23 mouse cellular contexts compared by ENCODE assay signal in the genomic region with DNA sequence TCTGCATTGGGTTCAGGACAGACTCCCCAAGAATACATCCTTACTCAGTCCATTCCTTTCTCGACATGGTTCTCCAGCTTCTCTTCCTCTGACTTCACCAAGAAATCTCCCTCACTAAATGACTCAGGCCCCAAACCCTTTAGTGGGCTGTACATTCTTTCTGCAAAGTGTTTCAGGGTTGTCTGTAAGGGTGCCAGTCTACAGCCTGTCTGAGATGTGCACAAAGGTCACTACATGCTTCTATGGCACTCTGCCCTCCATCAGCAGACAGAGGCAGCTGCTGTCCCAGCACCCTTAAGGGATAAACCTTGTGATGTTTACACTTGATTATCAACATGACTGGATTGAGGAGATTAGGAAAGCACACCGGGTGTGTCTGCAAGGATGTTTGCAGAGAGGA. TPM values are rescaled to one million over a fixed set of nuclear protein-coding genes. Genes with fewer than 3 reads are reported as not detected.
A peak's percentile ranks its signal among the peaks of the same experiment; 100 is the strongest.
DNase-seq lines count a peak whose midpoint lies in the region; ATAC-seq and TF ChIP-seq lines count a peak whose summit lies in the region.
"Had no signal": no experiment of that assay in that cellular context is flagged by ENCODE, and none has a peak within 500 bp of the region (broad histone marks: within the 10 kb centered on the region; RNA-seq: fewer than 3 reads in every experiment).

No protein-coding gene starts in this region.

- in situ Hi-C loops in Patski (cut with MboI; ENCODE audit: low pct_unique_long_range_greater_than_20kb) = loop anchor here (5.0 to 25.0 kb wide), 3 partner anchors 91 to 659 kb away; no protein-coding TSS in a partner anchor

- no peak overlapping the region for H3K4me2 ChIP-seq in intestine, embryonic 16.5 days (ENCODE audit: low read depth, low read length)
- no peak overlapping the region for H3K4me2 ChIP-seq in intestine, postnatal 0 days (replicated peaks; ENCODE audit: low read depth)
- H3K4me2 ChIP-seq: embryonic facial prominence, embryonic 13.5 days; heart, embryonic 13.5 days; hindbrain, embryonic 12.5 days had no signal

- WGBS in intestine, embryonic 16.5 days = 23% methylated on average over 2 of the region's 2 CpGs
- 23% methylated on average over 2 of the region's 2 CpGs for WGBS in intestine, postnatal 0 days

- H3K9ac ChIP-seq in intestine, embryonic 16.5 days (ENCODE audit: low read depth, low read length) = no peak overlapping the region
- H3K9ac ChIP-seq in intestine, postnatal 0 days (ENCODE audit: low read depth, low read length) = no peak overlapping the region
- H3K9ac ChIP-seq: embryonic facial prominence, embryonic 13.5 days; heart, embryonic 13.5 days; hindbrain, embryonic 12.5 days had no signal

- CTCF ChIA-PET in Patski (lab: Charles Lee) = interaction anchor here (1.1 to 3.5 kb wide), 3 partner anchors 22 to 177 kb away, joined by 3 to 17 read pairs (median 6); partner anchors contain the start of genes Cwc15 and Kdm4d

- H3K9me3 ChIP-seq in intestine, embryonic 16.5 days (ENCODE audit: control insufficient read depth, low read length) = no peaks in the 10 kb centered on the region
- H3K9me3 ChIP-seq in intestine, postnatal 0 days (ENCODE audit: control insufficient read depth) = no peaks in the 10 kb centered on the region
- H3K9me3 ChIP-seq: embryonic facial prominence, embryonic 13.5 days; forebrain, embryonic 10.5 days; G1E; heart, embryonic 13.5 days; hindbrain, embryonic 12.5 days had no signal

- intact Hi-C loops in left cerebral cortex, postnatal 36 days (cut with DNase I) = loop anchor here (5.0 kb wide), 1 partner anchor 246 kb away; no protein-coding TSS in a partner anchor

- no peak overlapping the region for H3K4me3 ChIP-seq in intestine, embryonic 16.5 days (ENCODE audit: low read length)
- H3K4me3 ChIP-seq in intestine, postnatal 0 days (ENCODE audit: low read depth, low read length) = no peak overlapping the region
- H3K4me3 ChIP-seq in C2C12 (ENCODE audit: insufficient read depth, poor library complexity, severe bottlenecking) = no peak overlapping the region
- H3K4me3 ChIP-seq: embryonic facial prominence, embryonic 13.5 days; forebrain, embryonic 10.5 days; heart, embryonic 13.5 days; hindbrain, embryonic 12.5 days had no signal

- H3K4me1 ChIP-seq in intestine, embryonic 16.5 days (ENCODE audit: control insufficient read depth, insufficient read depth, low read length) = peaks cover 15% of the 10 kb centered on the region
- no peaks in the 10 kb centered on the region for H3K4me1 ChIP-seq in intestine, postnatal 0 days (replicated peaks; ENCODE audit: control insufficient read depth, insufficient read depth, low read length)
- H3K4me1 ChIP-seq: forebrain, embryonic 10.5 days; hindbrain, embryonic 12.5 days had no signal

- ATAC-seq in intestine, embryonic 16.5 days = peak; percentile 36; the same call in 1 of the 2 replicates
- ATAC-seq in intestine, postnatal 0 days = no peak
- ATAC-seq in Patski = peak; percentile 66
- ATAC-seq: CD4-positive, CD25-positive, alpha-beta regulatory T cell, adult 4 months; forebrain, embryonic 16.5 days; hindbrain, embryonic 16.5 days; inflammation-experienced regulatory T-cells, adult 6 months had no signal

- POLR2A ChIA-PET in Patski (lab: Charles Lee) = no interaction called here

- H3K79me2 ChIP-seq in C2C12 (ENCODE audit: control insufficient read depth, insufficient read depth) = no peaks in the 10 kb centered on the region

- H3ac ChIP-seq in C2C12 (ENCODE audit: control insufficient read depth, insufficient read length, low read depth) = no peak overlapping the region

- no peaks in the 10 kb centered on the region for H3K36me3 ChIP-seq in intestine, embryonic 16.5 days (ENCODE audit: control insufficient read depth, insufficient read depth, low read length)
- no peaks in the 10 kb centered on the region for H3K36me3 ChIP-seq in intestine, postnatal 0 days (ENCODE audit: control insufficient read depth, insufficient read depth)
- no peaks in the 10 kb centered on the region for H3K36me3 ChIP-seq in C2C12 (ENCODE audit: control insufficient read depth, insufficient read depth)
- H3K36me3 ChIP-seq: embryonic facial prominence, embryonic 13.5 days; forebrain, embryonic 10.5 days; G1E; heart, embryonic 13.5 days; hindbrain, embryonic 12.5 days had no signal

- no peaks in the 10 kb centered on the region for H3K79me3 ChIP-seq in C2C12 (ENCODE audit: low read depth)

- peak; percentile 47 for DNase-seq in Patski (ENCODE audit: low read depth, low spot score)
- DNase-seq in yolk sac, embryonic 10.5 days (ENCODE audit: low spot score) = peak; percentile 12
- no peak for DNase-seq in embryo, embryonic 10.5 days (ENCODE audit: low spot score)
- no peak for DNase-seq in left cerebral cortex, postnatal 36 days (ENCODE audit: low spot score in 2 of 2)
- DNase-seq: adrenal gland, adult 8-10 months; adrenal gland, postnatal 36 days; cerebellum, adult 2 months; cerebellum, postnatal 10 days; gastrocnemius, postnatal 25 days; heart, postnatal 4 days; kidney, adult 18-20 months had no signal

- no peaks in the 10 kb centered on the region for H3K27me3 ChIP-seq in intestine, embryonic 16.5 days (replicated peaks; ENCODE audit: control insufficient read depth, insufficient read depth, low read length)
- H3K27me3 ChIP-seq in intestine, postnatal 0 days (replicated peaks; ENCODE audit: control insufficient read depth, insufficient read depth, low read length) = no peaks in the 10 kb centered on the region
- no peaks in the 10 kb centered on the region for H3K27me3 ChIP-seq in C2C12 (ENCODE audit: control insufficient read depth, insufficient read depth, insufficient read length)
- no peaks in the 10 kb centered on the region for H3K27me3 ChIP-seq in Patski
- H3K27me3 ChIP-seq: embryonic facial prominence, embryonic 13.5 days; heart, embryonic 13.5 days; hindbrain, embryonic 12.5 days had no signal

- no peak for TF ChIP-seq CTCF in intestine, postnatal 0 days (IDR thresholded peaks at IDR 0.05; ENCODE audit: low read depth)
- TF ChIP-seq CTCF in C2C12 (IDR thresholded peaks at IDR 0.05; ENCODE audit: control insufficient read depth, insufficient read depth, insufficient read length) = no peak
- no peak for TF ChIP-seq CTCF in Patski (IDR thresholded peaks at IDR 0.05)

- no peak overlapping the region for H3K27ac ChIP-seq in intestine, embryonic 16.5 days (ENCODE audit: low read length)
- H3K27ac ChIP-seq in intestine, postnatal 0 days (ENCODE audit: low read depth, low read length) = no peak overlapping the region
- H3K27ac ChIP-seq: embryonic facial prominence, embryonic 13.5 days; forebrain, embryonic 10.5 days; heart, embryonic 13.5 days; hindbrain, embryonic 12.5 days had no signal

TF ChIP-seq in C2C12, 6 proteins besides CTCF, POLR2A, EP300 and RAD21:
- no peak for TF ChIP-seq FOSL1 (IDR thresholded peaks at IDR 0.05; ENCODE audit: insufficient read depth, low read length, poor library complexity, severe bottlenecking)
- TF ChIP-seq MYOD1 (IDR thresholded peaks at IDR 0.05; ENCODE audit: control insufficient read depth, insufficient read length, low read depth) = peak; percentile 33

RNA-seq across cellular contexts. Expression of gene Cwc15, which starts 21.3 kb away (rescaled TPM):
- 124 and 133 TPM in 2 replicates for polyA plus RNA-seq in intestine, embryonic 16.5 days (2015; fragmentation: Nextera tagmentation; extraction: Ambion mirVana)
- polyA plus RNA-seq in intestine, postnatal 0 days (2015; fragmentation: Nextera tagmentation; extraction: Ambion mirVana) = 116 and 117 TPM in 2 replicates
- polyA plus RNA-seq in C2C12 (2012; fragmentation: generic; extraction: Trizol) (85.2 TPM), Patski (2021) (166 TPM)
- 10 to 100 TPM; 84.1 to 85.4 TPM for total RNA-seq in left cerebral cortex, postnatal 36 days (2021)

RNA-seq across cellular contexts. Expression of gene Kdm4d, which starts 21.4 kb away (rescaled TPM):
- 0.22 and 0.28 TPM in 2 replicates for polyA plus RNA-seq in intestine, embryonic 16.5 days (2015; fragmentation: Nextera tagmentation; extraction: Ambion mirVana)
- 0.04 and 0.07 TPM in 2 replicates for polyA plus RNA-seq in intestine, postnatal 0 days (2015; fragmentation: Nextera tagmentation; extraction: Ambion mirVana)
- 0.02 TPM for polyA plus RNA-seq in C2C12 (2012; fragmentation: generic; extraction: Trizol)
- 0.22 TPM for polyA plus RNA-seq in Patski (2021)
- 1 to 10 TPM; 2.3 to 2.4 TPM for total RNA-seq in left cerebral cortex, postnatal 36 days (2021)
- total RNA-seq: gastrocnemius, postnatal 25 days had no signal
- polyA plus RNA-seq: heart, embryonic 13.5 days had no signal

Comparison
In these comparisons a context has a peak if more than half of its experiments do, and no peak if none do; other contexts are left out.
1. DNase-seq: peak in Patski (single experiment) and yolk sac, embryonic 10.5 days (single experiment); none in embryo, embryonic 10.5 days (single experiment) and left cerebral cortex, postnatal 36 days (0 of 2).